Mouse (Mus musculus) Patski (cell line): ENCODE measurements at regions not wholly inside any gene's neighbourhood (a gene's known extent, or its start where the extent isn't known, plus 50 kb on each side); places are given as distances from the start of the nearest gene placed in this dataset.
A peak's percentile ranks its signal among the peaks of the same experiment; 100 is the strongest.

ENCODE experiments used
- ATAC-seq: fragments of 100-300 bp; one replicate; pipeline ENCODE4 v1.8.0; 2021
- CTCF ChIA-PET: fragments of 350-600 bp; sonication (Branson Sonifier 250); formaldehyde crosslinking; loops from one replicate; lab custom pipeline; 2022; ENCODE audit warnings: inconsistent platforms; lab: Charles Lee
- POLR2A ChIA-PET: fragments of 350-600 bp; sonication (Branson Sonifier 250); formaldehyde crosslinking; loops from one replicate; lab custom pipeline; 2022; ENCODE audit warnings: antibody characterized with exemption, inconsistent platforms; lab: Charles Lee
- DNase-seq: peaks from one replicate; pipeline ENCODE4 v3.0.0-alpha.2; 2011; ENCODE audit warnings: low read depth, low spot score
- H3K27me3 ChIP-seq: fragments of 371-371 bp; one replicate; pipeline ENCODE4 v1.5.1; 2021
- CTCF ChIP-seq: fragments of 100-300 bp; IDR thresholded peaks from one replicate; pipeline ENCODE4 v1.5.1; 2021
- in situ Hi-C: fragments of 300-500 bp; cut with MboI; formaldehyde crosslinking; loops from 3 replicates; pipeline ENCODE4 v1.11.1; 2018; ENCODE audit warnings: low pct_unique_long_range_greater_than_20kb, mixed read lengths

DNA sequence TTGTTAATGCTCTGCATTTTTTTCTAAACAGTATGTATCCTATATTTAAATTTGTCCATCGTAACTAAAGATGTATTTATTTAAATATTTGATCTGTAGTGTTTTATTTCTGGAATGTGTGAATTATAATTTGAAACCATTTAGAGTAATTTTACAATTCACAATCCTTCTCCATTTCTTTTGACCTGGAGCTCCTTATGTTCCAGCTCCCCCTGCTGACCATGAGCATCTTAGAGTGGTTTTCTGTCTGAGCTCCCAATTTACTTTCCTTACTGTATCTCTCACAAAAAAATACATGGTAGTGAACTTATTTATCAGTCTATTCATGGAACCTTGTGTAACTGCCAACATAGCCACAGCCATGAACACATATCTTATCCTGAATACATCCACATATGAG is 655.8 kb downstream of the Adam6a start:
- ChIA-PET POLR2A (no interaction called here), CTCF (interaction anchor here (1.2 kb wide), 1 partner anchor 33 kb away, joined by 3 read pairs; no protein-coding TSS in a partner anchor)
- H3K27me3 ChIP-seq = peaks cover 2% of the 10 kb centered on the region
- in situ Hi-C loops = no loop called here
- peak; percentile 9 for TF ChIP-seq CTCF
- ATAC-seq (no peak), DNase-seq (no peak)

DNA sequence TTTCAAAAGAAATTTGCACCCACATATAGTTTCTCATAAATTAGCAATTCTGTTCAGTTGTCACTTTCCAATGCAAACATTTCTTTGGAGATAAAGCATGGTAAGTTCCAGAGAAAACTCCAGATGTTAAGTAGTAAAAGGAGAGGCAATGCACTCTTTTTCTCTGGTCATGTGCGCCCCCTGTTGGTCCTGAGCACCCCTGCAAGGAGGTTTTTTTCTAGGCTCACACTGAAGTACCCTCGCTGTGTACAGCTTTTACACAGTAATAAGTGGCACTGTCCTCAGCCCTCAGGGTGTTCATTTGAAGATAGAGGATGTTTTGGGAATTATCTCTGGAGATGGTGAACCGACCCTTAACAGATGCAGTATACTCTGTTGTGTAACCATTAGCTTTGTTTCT is 678.8 kb downstream of the Adam6a start:
- DNase-seq (no peak), ATAC-seq (no peak)
- POLR2A ChIA-PET = no interaction called here
- peak; percentile 18 for TF ChIP-seq CTCF
- in situ Hi-C loops = no loop called here
- CTCF ChIA-PET = no interaction called here
- peaks cover 4% of the 10 kb centered on the region for H3K27me3 ChIP-seq
